Mouse (Mus musculus) forebrain, postnatal 0 days (tissue): ENCODE measurements around the gene Olfr64. TPM values are rescaled to one million over a fixed set of nuclear protein-coding genes. Genes with fewer than 3 reads are reported as not detected.

ENCODE experiments used
- ATAC-seq: fragments of 200-750 bp; cut with Nextera tagmentation; 2 replicates; pipeline ENCODE4 v1.8.0; 2017; ENCODE audit warnings: mild to moderate bottlenecking, moderate library complexity
- DNase-seq: peaks from one replicate; pipeline ENCODE4 v3.0.0-alpha.2; 2015
- H3K27ac ChIP-seq: fragments of 300-500 bp; sonication (generic); 2 replicates; pipeline ENCODE4 v1.5.1; 2014; ENCODE audit warnings: low read depth, mild to moderate bottlenecking, antibody characterized with exemption, low read length, moderate library complexity, mixed read lengths
- H3K27me3 ChIP-seq: fragments of 300-500 bp; sonication (generic); 2 replicates; pipeline ENCODE4 v1.6.1; 2014; ENCODE audit warnings: mild to moderate bottlenecking, low read length, mixed read lengths; ENCODE audit not compliant: insufficient read depth
- H3K36me3 ChIP-seq: fragments of 300-500 bp; sonication (generic); 2 replicates; pipeline ENCODE4 v1.6.1; 2014; ENCODE audit warnings: mild to moderate bottlenecking, moderate library complexity; ENCODE audit not compliant: insufficient read depth
- H3K4me1 ChIP-seq: fragments of 300-500 bp; sonication (generic); 2 replicates; pipeline ENCODE4 v1.6.1; 2014; ENCODE audit warnings: antibody characterized with exemption; ENCODE audit not compliant: insufficient read depth
- H3K4me2 ChIP-seq: fragments of 300-500 bp; sonication (generic); 2 replicates; pipeline ENCODE4 v1.6.1; 2014; ENCODE audit warnings: low read depth, mild to moderate bottlenecking, moderate library complexity
- H3K4me3 ChIP-seq: fragments of 300-500 bp; sonication (generic); 2 replicates; pipeline ENCODE4 v1.5.1; 2014; ENCODE audit warnings: low read depth, low read length, mixed read lengths
- H3K9ac ChIP-seq: fragments of 300-500 bp; sonication (generic); 2 replicates; pipeline ENCODE4 v1.6.1; 2014; ENCODE audit warnings: mild to moderate bottlenecking
- H3K9me3 ChIP-seq: fragments of 300-500 bp; sonication (generic); 2 replicates; pipeline ENCODE4 v1.6.1; 2016; ENCODE audit warnings: low read length
- CTCF ChIP-seq: sonication (generic); IDR thresholded peaks from 2 replicates; pipeline ENCODE4 v1.5.1; 2016; ENCODE audit warnings: antibody characterized with exemption, control low read depth, low read depth
- WGBS: fragments of 180-500 bp; shearing (Covaris S2); extraction: QIAGEN DNeasy Blood & Tissue Kit; methylation state at CpG from one replicate; pipeline ENCODE4 v1.1.7; 2014; 5-methylcytosine and 5-hydroxymethylcytosine counted together
- polyA plus RNA-seq: library from polyadenylated mRNA; unstranded; fragments of >200 nt; fragmentation: Nextera tagmentation; extraction: Ambion mirVana; gene quantifications from 2 replicates; pipeline ENCODE4 v1.2.1, GENCODE M21; 2015
- total RNA-seq: library from RNA; depleted of rRNA; stranded (reverse); fragments of >200 nt; gene quantifications from 2 replicates; pipeline ENCODE4 v1.2.3, GENCODE M21; 2014

Gene Olfr64
- total and polyA plus RNA-seq, 2 experiments from 2014 or later = not detected

- Histone ChIP-seq H3K9ac (no peak within 1 kb of the TSS), H3K4me3 (no peak within 1 kb of the TSS), H3K36me3 (no peaks in the 10 kb centered on the region), H3K4me2 (no peak within 1 kb of the TSS), H3K27me3 (no peaks in the 10 kb centered on the region), H3K27ac (no peak within 1 kb of the TSS), H3K4me1 (no peaks in the 10 kb centered on the region), H3K9me3 (no peaks in the 10 kb centered on the region)
- WGBS = 76% methylated on average over 2 of the region's 2 CpGs
- no peak for TF ChIP-seq CTCF
- DNase-seq = no peak
- ATAC-seq = no peak
Measured at GRCm38 (mm10) chr7:103903187-103903586, 8.9 kb upstream of the Olfr64 start, which contains the start of gene Olfr65. Gene Olfr65 (plus strand): TSS chr7:103903487.

- Histone ChIP-seq H3K9ac (no peak within 1 kb of the TSS), H3K36me3 (no peaks in the 10 kb centered on the region), H3K4me3 (no peak within 1 kb of the TSS), H3K4me2 (no peak within 1 kb of the TSS), H3K4me1 (no peaks in the 10 kb centered on the region), H3K27ac (no peak within 1 kb of the TSS), H3K9me3 (no peaks in the 10 kb centered on the region), H3K27me3 (no peaks in the 10 kb centered on the region)
- ATAC-seq (no peak), DNase-seq (no peak)
- no peak for TF ChIP-seq CTCF
Measured at GRCm38 (mm10) chr7:103886152-103886551, 8.1 kb downstream of the Olfr64 start, which contains the start of gene Olfr66. Gene Olfr66 (minus strand): TSS chr7:103886252.

DNA sequence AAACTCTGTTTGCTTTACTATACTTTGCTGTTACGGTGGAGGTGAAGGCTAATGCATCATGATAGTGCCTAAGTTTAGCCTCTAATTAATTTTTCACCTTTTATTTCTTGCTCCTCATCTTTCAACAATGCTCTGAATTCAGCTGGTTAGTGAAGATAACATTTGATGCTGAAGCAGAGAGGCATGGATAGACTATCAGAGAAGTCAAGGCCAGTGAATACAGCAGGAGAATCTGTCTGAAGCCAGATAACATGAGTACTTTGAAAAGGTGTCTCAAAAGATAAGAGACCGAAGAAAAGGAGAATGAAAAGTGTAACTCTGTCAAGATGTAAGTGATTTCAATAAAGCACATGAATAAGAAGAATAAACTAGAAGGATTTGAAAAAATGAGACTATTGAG lies 17.2 kb downstream of the Olfr64 start:
- TF ChIP-seq CTCF = no peak
- no peaks in the 10 kb centered on the region for H3K27me3 ChIP-seq
- 83% methylated on average over 2 of the region's 2 CpGs for WGBS
- H3K4me1 ChIP-seq = no peaks in the 10 kb centered on the region
- no peaks in the 10 kb centered on the region for H3K36me3 ChIP-seq
- no peaks in the 10 kb centered on the region for H3K9me3 ChIP-seq
- no peak overlapping the region for H3K27ac ChIP-seq
- H3K4me2 ChIP-seq = no peak overlapping the region
- H3K9ac ChIP-seq = no peak overlapping the region
- DNase-seq = no peak
- H3K4me3 ChIP-seq = no peak overlapping the region
- no peak for ATAC-seq

- 43% methylated on average over 5 of the region's 5 CpGs for WGBS
- ATAC-seq (no peak), DNase-seq (no peak)
- no peak overlapping the region for H3K27ac ChIP-seq
- no peak overlapping the region for H3K9ac ChIP-seq
- no peak overlapping the region for H3K4me3 ChIP-seq
- H3K36me3 ChIP-seq = no peaks in the 10 kb centered on the region
- no peaks in the 10 kb centered on the region for H3K27me3 ChIP-seq
- TF ChIP-seq CTCF = no peak
- no peaks in the 10 kb centered on the region for H3K4me1 ChIP-seq
- no peaks in the 10 kb centered on the region for H3K9me3 ChIP-seq
- no peak overlapping the region for H3K4me2 ChIP-seq
Measured at GRCm38 (mm10) chr7:103874451-103874850, 19.8 kb downstream of the Olfr64 start.

GRCm38 (mm10) chr7:103873064-103873463 lies 21.2 kb downstream of the Olfr64 start:
- Histone ChIP-seq H3K9ac (no peak overlapping the region), H3K27me3 (no peaks in the 10 kb centered on the region), H3K4me1 (no peaks in the 10 kb centered on the region), H3K4me2 (no peak overlapping the region), H3K9me3 (no peaks in the 10 kb centered on the region), H3K36me3 (no peaks in the 10 kb centered on the region), H3K4me3 (no peak overlapping the region), H3K27ac (no peak overlapping the region)
- 6% methylated on average over 1 of the region's 1 CpGs for WGBS
- ATAC-seq (no peak), DNase-seq (peak; percentile 32)
- TF ChIP-seq CTCF = peak; percentile 58

- Histone ChIP-seq H3K9ac (no peak overlapping the region), H3K4me3 (no peak overlapping the region), H3K27me3 (no peaks in the 10 kb centered on the region), H3K4me1 (no peaks in the 10 kb centered on the region), H3K4me2 (no peak overlapping the region), H3K36me3 (no peaks in the 10 kb centered on the region), H3K27ac (no peak overlapping the region), H3K9me3 (no peaks in the 10 kb centered on the region)
- no peak for TF ChIP-seq CTCF
- ATAC-seq = no peak
- no peak for DNase-seq
Measured at GRCm38 (mm10) chr7:103870667-103871066, 23.6 kb downstream of the Olfr64 start.

DNA sequence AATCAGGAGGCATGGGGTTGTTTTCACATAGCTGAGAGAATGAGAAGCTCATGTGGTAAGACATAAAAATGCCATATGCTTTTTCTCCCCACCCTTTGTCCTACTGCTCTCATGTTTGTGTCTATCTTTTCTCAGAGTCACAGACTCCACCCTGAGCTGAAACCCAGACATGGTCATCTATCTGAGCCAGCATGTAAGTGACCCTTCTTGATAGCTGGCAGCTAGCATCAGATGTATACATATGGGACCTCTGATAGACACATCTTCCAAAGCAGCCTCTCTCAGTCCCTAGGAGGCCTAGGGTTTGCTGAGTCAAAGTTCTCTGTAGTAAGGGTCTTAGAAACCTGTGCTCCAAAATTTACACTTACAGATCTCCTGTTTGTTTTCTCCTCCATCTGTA lies 28.6 kb downstream of the Olfr64 start:
- no peak overlapping the region for H3K27ac ChIP-seq
- no peak for TF ChIP-seq CTCF
- no peak for DNase-seq

DNA sequence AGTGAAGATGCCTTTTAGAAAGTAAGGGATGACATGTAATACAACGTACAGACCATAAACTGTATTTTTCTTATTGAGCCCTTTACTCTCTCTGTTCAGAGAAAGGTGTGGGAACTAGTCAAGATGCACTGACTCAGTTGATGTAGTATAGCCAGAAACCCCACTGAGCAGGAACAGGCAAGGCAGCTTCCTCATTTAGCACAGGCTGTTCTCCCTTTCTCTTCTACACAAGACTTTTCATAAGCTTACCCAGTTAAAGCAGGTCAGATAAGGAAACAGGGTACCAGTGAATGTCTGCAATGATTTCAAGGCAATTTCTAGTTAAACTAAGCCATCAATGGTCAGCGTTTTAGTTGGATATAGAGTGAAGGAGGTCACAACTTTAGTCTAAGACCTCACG lies 32.8 kb downstream of the Olfr64 start:
- Histone ChIP-seq H3K27me3 (no peaks in the 10 kb centered on the region), H3K4me3 (no peak overlapping the region), H3K4me1 (no peaks in the 10 kb centered on the region), H3K27ac (no peak overlapping the region), H3K9me3 (no peaks in the 10 kb centered on the region), H3K4me2 (no peak overlapping the region), H3K9ac (no peak overlapping the region), H3K36me3 (no peaks in the 10 kb centered on the region)
- no peak for TF ChIP-seq CTCF
- WGBS = 79% methylated on average over 3 of the region's 3 CpGs
- ATAC-seq = no peak
- no peak for DNase-seq

More for the DNA sequence above, 28.6 kb downstream of the Olfr64 start:
- H3K36me3 ChIP-seq = no peaks in the 10 kb centered on the region
- no peak for ATAC-seq
- H3K9ac ChIP-seq = no peak overlapping the region
- H3K27me3 ChIP-seq = no peaks in the 10 kb centered on the region
- H3K4me3 ChIP-seq = no peak overlapping the region
- H3K9me3 ChIP-seq = no peaks in the 10 kb centered on the region
- no peaks in the 10 kb centered on the region for H3K4me1 ChIP-seq
- no peak overlapping the region for H3K4me2 ChIP-seq
